Mouse (Mus musculus) MEL (cell line): ENCODE data around the gene Gm11541.

Experiments
- CHD2 ChIP-seq: IDR thresholded peaks from 2 replicates; pipeline ENCODE4 v1.6.1; 2011; ENCODE audit warnings: low read length, improper control_type of control experiment
- CTCF ChIP-seq, 3 experiments: IDR thresholded peaks in 2 of 3; conservative IDR thresholded peaks in 1 of 3; 2 replicates each; pipeline ENCODE4 v1.5.1; 2011 to 2012; ENCODE audit warnings: low read length in 3 of 3, low read depth in 2 of 3, mild to moderate bottlenecking in 2 of 3, improper control_type of control experiment in 1 of 3, inconsistent platforms in 1 of 3, mixed read lengths in 1 of 3, moderate library complexity in 1 of 3; ENCODE audit not compliant: control insufficient read depth in 1 of 3, insufficient read depth in 1 of 3, poor library complexity in 1 of 3, severe bottlenecking in 1 of 3
- EP300 ChIP-seq, 2 experiments: IDR thresholded peaks; 2 replicates each; pipeline ENCODE4 v1.6.1; 2011; ENCODE audit warnings: improper control_type of control experiment in 2 of 2, low read length in 2 of 2, low read depth in 1 of 2, mild to moderate bottlenecking in 1 of 2
- HCFC1 ChIP-seq: IDR thresholded peaks from 2 replicates; pipeline ENCODE4 v1.6.1; 2012; ENCODE audit warnings: low read depth, mild to moderate bottlenecking, inconsistent platforms, low read length, improper control_type of control experiment, moderate library complexity
- MEF2A ChIP-seq: IDR thresholded peaks from 2 replicates; pipeline ENCODE4 v1.6.1; 2014; ENCODE audit warnings: low read depth, mild to moderate bottlenecking, inconsistent platforms, low read length, improper control_type of control experiment; ENCODE audit not compliant: poor library complexity, insufficient replicate concordance, severe bottlenecking; ENCODE audit errors: extremely low read depth
- POLR2A ChIP-seq, 2 experiments: IDR thresholded peaks; 2 replicates each; pipeline ENCODE4 v1.6.1; 2011 to 2012; ENCODE audit warnings: low read length in 2 of 2, mild to moderate bottlenecking in 2 of 2, control low read depth in 1 of 2, improper control_type of control experiment in 1 of 2, low read depth in 1 of 2, moderate library complexity in 1 of 2; ENCODE audit not compliant: control insufficient read depth in 1 of 2, insufficient read depth in 1 of 2, poor library complexity in 1 of 2
- SIN3A ChIP-seq: IDR thresholded peaks from 2 replicates; pipeline ENCODE4 v1.6.1; 2012; ENCODE audit warnings: low read length, improper control_type of control experiment, inconsistent platforms
- TAL1 ChIP-seq: IDR thresholded peaks from 2 replicates; pipeline ENCODE4 v1.6.1; 2012; ENCODE audit warnings: mild to moderate bottlenecking, inconsistent platforms, low read length, moderate library complexity, mixed read lengths
- TBP ChIP-seq: IDR thresholded peaks from 2 replicates; pipeline ENCODE4 v1.8.0; 2011; ENCODE audit warnings: low read depth, low read length, improper control_type of control experiment
- USF2 ChIP-seq, 2 experiments: IDR thresholded peaks; 2 replicates each; pipeline ENCODE4 v1.6.1; 2011 to 2012; ENCODE audit warnings: improper control_type of control experiment in 2 of 2, low read length in 2 of 2, borderline replicate concordance in 1 of 2, inconsistent platforms in 1 of 2, low read depth in 1 of 2, mild to moderate bottlenecking in 1 of 2; ENCODE audit not compliant: insufficient read depth in 1 of 2
- ZNF384 ChIP-seq: IDR thresholded peaks from 2 replicates; pipeline ENCODE4 v1.6.1; 2012; ENCODE audit warnings: low read depth, mild to moderate bottlenecking, inconsistent platforms, low read length, improper control_type of control experiment

GRCm38 (mm10) chr11:94674984-94675383 lies 29.3 kb downstream of the Gm11541 start:
- TF ChIP-seq POLR2A (IDR thresholded peaks at IDR 0.05; ENCODE audit: control insufficient read depth in 1 of 2, insufficient read depth in 1 of 2, low read depth in 1 of 2, low read length in 2 of 2, poor library complexity in 1 of 2): no peak
- TF ChIP-seq HCFC1: no peak
- TF ChIP-seq CTCF (IDR thresholded peaks at IDR 0.05 in 2 of 3, conservative IDR thresholded peaks at IDR 0.05 in 1 of 3; ENCODE audit: control insufficient read depth in 1 of 3, insufficient read depth in 1 of 3, low read depth in 2 of 3, low read length in 3 of 3, poor library complexity in 1 of 3, severe bottlenecking in 1 of 3): no peak
- TF ChIP-seq TBP: no peak
- TF ChIP-seq ZNF384: no peak
- no peak for TF ChIP-seq SIN3A
- no peak for TF ChIP-seq EP300 (IDR thresholded peaks at IDR 0.05; ENCODE audit: low read depth in 1 of 2, low read length in 2 of 2)
- no peak for TF ChIP-seq CHD2
- no peak for TF ChIP-seq MEF2A
- TF ChIP-seq USF2 (IDR thresholded peaks at IDR 0.05; ENCODE audit: borderline replicate concordance in 1 of 2, insufficient read depth in 1 of 2, low read depth in 1 of 2, low read length in 2 of 2): no peak
- TF ChIP-seq TAL1: no peak
